In the genomic region with DNA sequence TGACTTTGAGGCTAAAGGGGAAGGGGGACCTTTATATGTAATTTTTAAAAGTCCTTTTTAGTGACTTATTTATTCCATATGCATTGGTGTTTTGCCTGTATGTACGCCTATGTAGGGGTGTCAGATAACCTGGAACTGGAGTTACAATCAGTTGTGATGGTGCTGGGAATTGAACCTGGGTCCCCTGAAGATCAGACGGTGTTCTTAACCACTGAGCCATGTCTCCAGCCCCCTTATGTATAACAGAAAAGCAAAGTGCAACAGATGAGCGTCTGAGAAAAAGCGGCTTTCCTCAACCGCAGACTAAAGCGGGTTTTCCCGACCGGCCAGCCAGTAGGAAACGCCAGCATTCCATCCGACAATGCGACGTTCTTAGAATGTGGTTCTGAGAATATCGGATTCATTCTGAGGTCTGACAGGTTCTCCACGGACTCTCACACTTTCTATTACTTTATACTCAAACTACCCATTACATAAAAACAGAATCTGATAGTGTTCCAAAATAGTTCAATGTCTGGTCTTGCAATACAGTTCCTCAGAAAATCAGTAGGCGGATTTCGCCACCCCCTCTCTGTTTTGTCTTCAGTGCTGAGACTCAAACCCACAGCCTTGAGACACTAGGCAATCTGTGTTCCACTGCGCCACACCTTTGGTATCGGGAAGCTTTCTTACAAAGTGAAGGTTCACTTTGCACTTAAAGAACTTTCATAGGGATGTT, we compare ENCODE assay signal across 11 mouse cellular contexts. TPM values are rescaled to one million over a fixed set of nuclear protein-coding genes. Genes with fewer than 3 reads are reported as not detected.
A peak's percentile ranks its signal among the peaks of the same experiment; 100 is the strongest.
DNase-seq lines count a peak whose midpoint lies in the region; ATAC-seq and TF ChIP-seq lines count a peak whose summit lies in the region.
"Had no signal": no experiment of that assay in that cellular context is flagged by ENCODE, and none has a peak within 500 bp of the region (broad histone marks: within the 10 kb centered on the region; RNA-seq: fewer than 3 reads in every experiment).

No protein-coding gene starts in this region.

- no peak for TF ChIP-seq CTCF in kidney, adult 2 months (conservative IDR thresholded peaks at IDR 0.05; ENCODE audit: insufficient read depth, insufficient read length, low read depth, low read length)
- no peak for TF ChIP-seq CTCF in cortical plate, adult 2 months (IDR thresholded peaks at IDR 0.05; ENCODE audit: extremely low read depth, insufficient read depth, low read length)

- no peak for DNase-seq in kidney, adult 2 months
- DNase-seq in kidney, postnatal 25 days, result no peak
- DNase-seq in hindbrain, embryonic 14.5 days (ENCODE audit: low spot score), result no peak
- no peak for DNase-seq in midbrain, embryonic 14.5 days
- no peak for DNase-seq in natural killer cell, adult 2 months (ENCODE audit: low spot score in 2 of 2)
- DNase-seq in layer of hippocampus, postnatal 25 days (ENCODE audit: extremely low spot score in 1 of 2, low spot score in 1 of 2), result no peak
- DNase-seq in thymus, postnatal 36 days, result no peak
- DNase-seq: heart, postnatal 10 days; right cerebral cortex, adult 18-20 months had no signal

- no peaks in the 10 kb centered on the region for H3K27me3 ChIP-seq in kidney, adult 2 months (replicated peaks; ENCODE audit: control insufficient read depth, insufficient read depth, low read length)
- no peaks in the 10 kb centered on the region for H3K27me3 ChIP-seq in hindbrain, embryonic 14.5 days (ENCODE audit: control insufficient read depth, insufficient read depth, low read length)
- no peaks in the 10 kb centered on the region for H3K27me3 ChIP-seq in midbrain, embryonic 14.5 days (ENCODE audit: control insufficient read depth, insufficient read depth, low read length)
- H3K27me3 ChIP-seq: limb, embryonic 15.5 days had no signal

- peak overlapping the region; percentile 91 for H3K27ac ChIP-seq in kidney, adult 2 months (ENCODE audit: insufficient read depth, low read depth, low read length)
- H3K27ac ChIP-seq in cortical plate, adult 2 months (ENCODE audit: insufficient read depth, low read length), result no peak overlapping the region
- H3K27ac ChIP-seq in hindbrain, embryonic 14.5 days, result no peak overlapping the region
- no peak overlapping the region for H3K27ac ChIP-seq in midbrain, embryonic 14.5 days (replicated peaks; ENCODE audit: low read depth, low read length)
- H3K27ac ChIP-seq: limb, embryonic 15.5 days had no signal

- peak overlapping the region; percentile 78 for H3K4me2 ChIP-seq in hindbrain, embryonic 14.5 days (replicated peaks)
- H3K4me2 ChIP-seq in midbrain, embryonic 14.5 days (ENCODE audit: low read length), result peak overlapping the region; percentile 57

- H3K9ac ChIP-seq in hindbrain, embryonic 14.5 days, result no peak overlapping the region
- no peak overlapping the region for H3K9ac ChIP-seq in midbrain, embryonic 14.5 days (replicated peaks; ENCODE audit: low read length)
- H3K9ac ChIP-seq: limb, embryonic 15.5 days had no signal

- no peak for ATAC-seq in hindbrain, embryonic 14.5 days (ENCODE audit: low FRiP score)
- ATAC-seq in midbrain, embryonic 14.5 days (ENCODE audit: low FRiP score, low TSS enrichment), result no peak

- peaks cover 11% of the 10 kb centered on the region; the same call in 1 of the 2 replicates for H3K4me1 ChIP-seq in kidney, adult 2 months (ENCODE audit: control insufficient read depth, insufficient read depth, low read length)
- H3K4me1 ChIP-seq in cortical plate, adult 2 months (ENCODE audit: control insufficient read depth, insufficient read depth, low read length), result peaks cover 5% of the 10 kb centered on the region
- peaks cover 22% of the 10 kb centered on the region for H3K4me1 ChIP-seq in hindbrain, embryonic 14.5 days (replicated peaks; ENCODE audit: control insufficient read depth, insufficient read depth, low read length)
- H3K4me1 ChIP-seq in midbrain, embryonic 14.5 days (ENCODE audit: control insufficient read depth, insufficient read depth, low read length), result peaks cover 11% of the 10 kb centered on the region

- 77% methylated on average over 18 of the region's 18 CpGs for WGBS in kidney, adult 2 months
- WGBS in hindbrain, embryonic 14.5 days, result 95% methylated on average over 18 of the region's 18 CpGs
- 92% methylated on average over 18 of the region's 18 CpGs for WGBS in midbrain, embryonic 14.5 days

- no peaks in the 10 kb centered on the region; the same call in 1 of the 2 replicates for H3K36me3 ChIP-seq in kidney, adult 2 months (ENCODE audit: control insufficient read depth, insufficient read depth, low read length)
- peaks cover 21% of the 10 kb centered on the region for H3K36me3 ChIP-seq in hindbrain, embryonic 14.5 days (replicated peaks; ENCODE audit: control insufficient read depth, insufficient read depth)
- peaks cover 6% of the 10 kb centered on the region; the same call in 1 of the 2 replicates for H3K36me3 ChIP-seq in midbrain, embryonic 14.5 days (ENCODE audit: control insufficient read depth, insufficient read depth, low read length)

- H3K9me3 ChIP-seq in hindbrain, embryonic 14.5 days (ENCODE audit: control insufficient read depth, low read length), result no peaks in the 10 kb centered on the region
- H3K9me3 ChIP-seq in midbrain, embryonic 14.5 days (ENCODE audit: control insufficient read depth, low read length), result no peaks in the 10 kb centered on the region
- H3K9me3 ChIP-seq: limb, embryonic 15.5 days had no signal

- no peak for TF ChIP-seq POLR2A in kidney, adult 2 months (IDR thresholded peaks at IDR 0.05; ENCODE audit: low read depth, low read length)
- TF ChIP-seq POLR2A in cortical plate, adult 2 months (IDR thresholded peaks at IDR 0.05; ENCODE audit: extremely low read depth, insufficient read depth, low read length), result no peak

- H3K4me3 ChIP-seq in kidney, adult 2 months (ENCODE audit: insufficient read depth, low read depth, low read length), result peak overlapping the region; percentile 76
- H3K4me3 ChIP-seq in cortical plate, adult 2 months (ENCODE audit: insufficient read depth, low read length), result peak overlapping the region; percentile 98; the same call in 1 of the 2 replicates
- no peak overlapping the region for H3K4me3 ChIP-seq in hindbrain, embryonic 14.5 days (replicated peaks; ENCODE audit: low read length)
- peak overlapping the region; percentile 75; the same call in 1 of the 2 replicates for H3K4me3 ChIP-seq in midbrain, embryonic 14.5 days (replicated peaks; ENCODE audit: low read depth, low read length)

RNA-seq across cellular contexts. Expression of a gene that starts 1.6 kb away (rescaled TPM):
- polyA plus RNA-seq in kidney, adult 2 months (2012; rRNA removed), result 20.1 and 21.0 TPM in 2 replicates
- polyA plus RNA-seq in cortical plate, adult 2 months (2012; rRNA removed), result 55.5 and 56.1 TPM in 2 replicates
- 80.7 and 88.0 TPM in 2 replicates for polyA plus RNA-seq in hindbrain, embryonic 14.5 days (2014; fragmentation: Nextera tagmentation; extraction: Ambion mirVana)
- polyA plus RNA-seq in midbrain, embryonic 14.5 days (2014; fragmentation: Nextera tagmentation; extraction: Ambion mirVana), result 77.0 and 97.9 TPM in 2 replicates
- 10 to 100 TPM; 41.4 to 45.1 TPM for total RNA-seq in layer of hippocampus, postnatal 25 days (2021)

RNA-seq across cellular contexts. Expression of a gene that starts 1.8 kb away (rescaled TPM):
- polyA plus RNA-seq in kidney, adult 2 months (2012; rRNA removed), result 251 and 265 TPM in 2 replicates
- 128 and 136 TPM in 2 replicates for polyA plus RNA-seq in cortical plate, adult 2 months (2012; rRNA removed)
- polyA plus RNA-seq in hindbrain, embryonic 14.5 days (2014; fragmentation: Nextera tagmentation; extraction: Ambion mirVana), result 67.5 and 75.7 TPM in 2 replicates
- polyA plus RNA-seq in midbrain, embryonic 14.5 days (2014; fragmentation: Nextera tagmentation; extraction: Ambion mirVana), result 50.5 and 68.3 TPM in 2 replicates
- total RNA-seq in layer of hippocampus, postnatal 25 days (2021), result 100 to 1,000 TPM; 117 to 118 TPM

RNA-seq across cellular contexts. Expression of a gene that starts 29.1 kb away (rescaled TPM):
- 24.0 TPM in 2 replicates for polyA plus RNA-seq in kidney, adult 2 months (2012; rRNA removed)
- 103 and 109 TPM in 2 replicates for polyA plus RNA-seq in cortical plate, adult 2 months (2012; rRNA removed)
- polyA plus RNA-seq in hindbrain, embryonic 14.5 days (2014; fragmentation: Nextera tagmentation; extraction: Ambion mirVana), result 43.0 and 45.4 TPM in 2 replicates
- polyA plus RNA-seq in midbrain, embryonic 14.5 days (2014; fragmentation: Nextera tagmentation; extraction: Ambion mirVana), result 44.2 and 58.9 TPM in 2 replicates
- 10 to 100 TPM; 74.6 to 96.0 TPM for total RNA-seq in layer of hippocampus, postnatal 25 days (2021)

RNA-seq across cellular contexts. Expression of a gene that starts 40.9 kb away (rescaled TPM):
- 6.8 and 7.1 TPM in 2 replicates for polyA plus RNA-seq in kidney, adult 2 months (2012; rRNA removed)
- polyA plus RNA-seq in cortical plate, adult 2 months (2012; rRNA removed), result 0.91 and 1.0 TPM in 2 replicates
- 0.62 and 0.64 TPM in 2 replicates for polyA plus RNA-seq in hindbrain, embryonic 14.5 days (2014; fragmentation: Nextera tagmentation; extraction: Ambion mirVana)
- polyA plus RNA-seq in midbrain, embryonic 14.5 days (2014; fragmentation: Nextera tagmentation; extraction: Ambion mirVana), result 0.36 and 0.43 TPM in 2 replicates
- total RNA-seq in layer of hippocampus, postnatal 25 days (2021), result under 1 TPM; 0.26 to 0.59 TPM

RNA-seq across cellular contexts. Expression of a gene that starts 58.4 kb away (rescaled TPM):
- polyA plus RNA-seq in kidney, adult 2 months (2012; rRNA removed), result 69.9 and 70.7 TPM in 2 replicates
- polyA plus RNA-seq in cortical plate, adult 2 months (2012; rRNA removed), result 34.6 and 34.7 TPM in 2 replicates
- 79.4 and 83.1 TPM in 2 replicates for polyA plus RNA-seq in hindbrain, embryonic 14.5 days (2014; fragmentation: Nextera tagmentation; extraction: Ambion mirVana)
- 72.5 and 81.4 TPM in 2 replicates for polyA plus RNA-seq in midbrain, embryonic 14.5 days (2014; fragmentation: Nextera tagmentation; extraction: Ambion mirVana)
- 10 to 100 TPM; 59.1 to 62.7 TPM for total RNA-seq in layer of hippocampus, postnatal 25 days (2021)
